Mouse (Mus musculus) embryonic facial prominence, embryonic 13.5 days (tissue): ENCODE measurements at regions not wholly inside any gene's neighbourhood (a gene's known extent, or its start where the extent isn't known, plus 50 kb on each side); places are given as distances from the start of the nearest gene placed in this dataset.
"Not testable (repeated sequence)": the region's sequence is repeated elsewhere in the genome, so short reads cannot be mapped to it uniquely, and the experiment has no call there.

ENCODE experiments used
- ATAC-seq: fragments of 200-750 bp; cut with Nextera tagmentation; 2 replicates; pipeline ENCODE4 v1.8.0; 2017; ENCODE audit warnings: low read depth; ENCODE audit not compliant: insufficient number of reproducible peaks, insufficient read depth, low FRiP score, low TSS enrichment
- H3K27ac ChIP-seq: fragments of 300-500 bp; sonication (generic); 2 replicates; pipeline ENCODE4 v1.5.1; 2015; ENCODE audit warnings: moderate library complexity, mild to moderate bottlenecking, inconsistent platforms
- H3K27me3 ChIP-seq: fragments of 300-500 bp; sonication (generic); 2 replicates; pipeline ENCODE4 v1.6.1; 2015; ENCODE audit warnings: mild to moderate bottlenecking, inconsistent platforms
- H3K36me3 ChIP-seq: fragments of 300-500 bp; sonication (generic); 2 replicates; pipeline ENCODE4 v1.6.1; 2015; ENCODE audit warnings: mild to moderate bottlenecking, inconsistent platforms
- H3K4me1 ChIP-seq: fragments of 300-500 bp; sonication (generic); 2 replicates; pipeline ENCODE4 v1.6.1; 2015; ENCODE audit warnings: inconsistent platforms
- H3K4me2 ChIP-seq: fragments of 300-500 bp; sonication (generic); 2 replicates; pipeline ENCODE4 v1.6.1; 2015; ENCODE audit warnings: moderate library complexity, mild to moderate bottlenecking, inconsistent platforms
- H3K4me3 ChIP-seq: fragments of 300-500 bp; sonication (generic); 2 replicates; pipeline ENCODE4 v1.5.1; 2015; ENCODE audit warnings: mild to moderate bottlenecking, inconsistent platforms
- H3K9ac ChIP-seq: fragments of 300-500 bp; sonication (generic); 2 replicates; pipeline ENCODE4 v1.6.1; 2015; ENCODE audit warnings: mild to moderate bottlenecking, inconsistent platforms
- H3K9me3 ChIP-seq: fragments of 300-500 bp; sonication (generic); 2 replicates; pipeline ENCODE4 v1.6.1; 2016; ENCODE audit warnings: inconsistent platforms
- WGBS: fragments of 180-500 bp; shearing (Covaris S2); methylation state at CpG from one replicate; pipeline ENCODE4 v1.1.7; 2015; ENCODE audit warnings: mixed read lengths; 5-methylcytosine and 5-hydroxymethylcytosine counted together

DNA sequence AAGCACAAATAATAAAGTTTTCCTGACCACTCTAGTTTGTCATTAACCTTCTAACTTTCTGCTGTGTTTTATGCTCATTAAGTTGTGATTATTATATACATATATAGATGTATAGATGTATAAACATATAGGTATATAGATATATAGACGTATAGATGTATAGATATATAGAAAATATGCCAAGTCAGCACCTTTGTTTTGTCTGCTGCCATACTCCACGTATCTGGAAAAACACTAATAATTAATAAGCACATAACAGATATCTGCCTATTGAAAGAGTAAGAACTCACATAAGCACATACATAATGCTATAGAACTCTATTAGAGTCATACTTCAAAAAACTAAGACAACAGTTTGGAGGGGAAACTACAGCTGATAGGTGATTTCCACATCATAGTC is 161.3 kb upstream of the Gap43 start:
- Histone ChIP-seq H3K9me3 (no peaks in the 10 kb centered on the region), H3K36me3 (no peaks in the 10 kb centered on the region), H3K4me2 (no peak overlapping the region), H3K9ac (no peak overlapping the region), H3K27me3 (no peaks in the 10 kb centered on the region), H3K4me1 (no peaks in the 10 kb centered on the region), H3K27ac (no peak overlapping the region), H3K4me3 (no peak overlapping the region)
- no peak for ATAC-seq
- WGBS, result 89% methylated on average over 2 of the region's 2 CpGs

GRCm38 (mm10) chr16:42501109-42501508 is 160.7 kb upstream of the Gap43 start:
- not testable (repeated sequence) for H3K4me1 ChIP-seq, H3K27ac ChIP-seq, H3K9ac ChIP-seq, H3K9me3 ChIP-seq, H3K27me3 ChIP-seq, H3K36me3 ChIP-seq, ATAC-seq, H3K4me3 ChIP-seq, H3K4me2 ChIP-seq
- WGBS, result 38% methylated on average over 3 of the region's 3 CpGs

GRCm38 (mm10) chr16:42499514-42499913 is 159.1 kb upstream of the Gap43 start:
- H3K9ac ChIP-seq, result no peak overlapping the region
- WGBS, result 93% methylated on average over 6 of the region's 6 CpGs

DNA sequence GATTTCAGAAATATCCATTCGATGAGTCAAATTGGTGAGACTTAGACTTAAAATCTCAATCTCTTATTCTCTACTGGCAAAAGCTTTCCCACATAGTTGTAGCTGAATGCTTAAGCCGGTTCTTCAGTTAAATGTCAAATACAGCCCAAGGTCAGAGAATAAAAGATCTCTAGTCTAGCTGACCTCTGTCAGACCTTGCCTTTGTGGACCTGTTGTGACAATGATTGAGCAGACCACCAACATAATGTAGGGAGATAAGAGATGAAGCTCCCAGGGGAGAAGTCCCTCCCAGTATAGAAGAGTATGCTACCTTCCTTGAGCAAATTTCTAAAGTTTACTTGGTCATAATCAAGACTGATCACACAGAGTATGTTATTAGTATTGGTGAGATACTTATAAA is 157.9 kb upstream of the Gap43 start:
- Histone ChIP-seq H3K9me3 (no peaks in the 10 kb centered on the region), H3K36me3 (no peaks in the 10 kb centered on the region), H3K27ac (no peak overlapping the region), H3K4me1 (no peaks in the 10 kb centered on the region), H3K4me2 (no peak overlapping the region), H3K9ac (no peak overlapping the region), H3K27me3 (no peaks in the 10 kb centered on the region), H3K4me3 (no peak overlapping the region)
- no peak for ATAC-seq
- WGBS, result 82% methylated on average over 2 of the region's 2 CpGs

More at GRCm38 (mm10) chr16:42499514-42499913, 159.1 kb upstream of the Gap43 start:
- Histone ChIP-seq H3K36me3 (no peaks in the 10 kb centered on the region), H3K27ac (no peak overlapping the region), H3K9me3 (no peaks in the 10 kb centered on the region), H3K27me3 (no peaks in the 10 kb centered on the region), H3K4me1 (no peaks in the 10 kb centered on the region), H3K4me2 (no peak overlapping the region), H3K4me3 (no peak overlapping the region)
- ATAC-seq, result no peak

DNA sequence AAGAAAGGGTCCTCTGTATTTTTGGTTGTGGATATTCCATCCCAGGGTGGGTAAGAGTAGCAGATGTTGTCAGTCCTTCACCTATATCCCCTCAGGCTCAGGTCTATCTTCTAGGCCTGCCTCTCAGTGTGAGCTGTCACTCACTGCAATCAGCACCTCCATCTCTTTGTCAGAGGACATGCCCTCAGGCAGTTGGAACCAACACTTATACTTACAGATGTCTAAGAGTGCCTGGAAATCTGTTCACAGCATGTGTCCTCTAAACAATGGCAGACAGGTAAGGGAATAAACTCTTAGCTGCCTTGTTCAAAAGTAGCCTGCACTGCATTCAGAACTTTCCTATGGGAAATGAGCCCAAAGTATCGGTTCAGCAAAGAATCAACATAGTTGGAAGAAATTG is 153.1 kb upstream of the Gap43 start:
- Histone ChIP-seq H3K9me3 (no peaks in the 10 kb centered on the region), H3K27me3 (no peaks in the 10 kb centered on the region), H3K27ac (no peak overlapping the region), H3K9ac (no peak overlapping the region), H3K36me3 (no peaks in the 10 kb centered on the region), H3K4me3 (no peak overlapping the region), H3K4me2 (no peak overlapping the region), H3K4me1 (no peaks in the 10 kb centered on the region)
- WGBS, result 64% methylated on average over 1 of the region's 1 CpGs
- no peak for ATAC-seq

GRCm38 (mm10) chr16:42488745-42489144 is 148.3 kb upstream of the Gap43 start:
- Histone ChIP-seq H3K9ac (no peak overlapping the region), H3K4me2 (no peak overlapping the region), H3K4me3 (no peak overlapping the region), H3K27me3 (no peaks in the 10 kb centered on the region), H3K4me1 (no peaks in the 10 kb centered on the region), H3K36me3 (no peaks in the 10 kb centered on the region), H3K9me3 (no peaks in the 10 kb centered on the region), H3K27ac (no peak overlapping the region)
- WGBS, result 47% methylated on average over 4 of the region's 4 CpGs
- ATAC-seq, result no peak

DNA sequence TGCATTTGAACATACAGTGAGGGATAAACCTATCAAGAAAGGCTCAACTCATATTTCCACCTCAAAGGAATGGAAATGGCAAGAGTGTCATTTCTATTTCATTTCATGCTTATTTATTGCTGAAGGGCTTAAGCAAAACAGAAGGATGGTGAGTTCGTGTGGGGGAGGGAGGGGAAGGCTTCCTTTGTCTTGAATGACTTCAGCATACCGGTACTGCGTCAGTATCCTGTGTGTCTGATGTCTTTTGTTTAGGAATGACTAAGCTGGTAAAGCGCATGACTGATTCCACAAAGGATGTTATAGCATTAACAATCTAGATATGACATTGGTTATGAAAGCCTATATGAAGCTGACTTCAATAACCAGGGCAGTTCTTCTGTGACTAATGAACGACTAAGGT is 139.5 kb upstream of the Gap43 start:
- H3K27me3 ChIP-seq, result no peaks in the 10 kb centered on the region
- H3K4me1 ChIP-seq, result no peaks in the 10 kb centered on the region
- no peak overlapping the region for H3K9ac ChIP-seq
- no peak overlapping the region for H3K4me3 ChIP-seq
- H3K27ac ChIP-seq, result no peak overlapping the region
- 57% methylated on average over 5 of the region's 5 CpGs for WGBS
- no peak for ATAC-seq
- H3K36me3 ChIP-seq, result no peaks in the 10 kb centered on the region
- H3K9me3 ChIP-seq, result 0 out of 2 replicates have a peak, but pooled peaks cover 5% of the 10 kb centered on the region
- H3K4me2 ChIP-seq, result no peak overlapping the region

DNA sequence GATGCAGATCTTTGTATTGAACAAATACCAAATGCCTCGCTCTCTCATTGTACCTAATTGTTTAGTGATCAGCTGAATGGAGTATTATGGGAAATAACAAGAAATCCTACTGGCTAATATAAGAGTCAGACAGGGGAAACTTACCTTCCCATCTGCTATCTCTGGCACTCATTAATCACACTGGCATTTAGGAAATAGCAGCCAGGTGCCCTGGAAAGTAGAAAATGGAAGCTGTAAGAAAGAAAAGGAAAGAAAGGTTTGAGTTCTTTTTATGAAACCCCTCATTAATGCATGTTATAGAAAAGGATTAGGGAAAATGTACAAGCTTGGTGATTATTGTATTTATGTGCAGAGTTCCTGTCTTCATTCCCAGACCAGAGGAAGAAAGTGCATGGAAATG is 126.5 kb upstream of the Gap43 start:
- H3K27ac ChIP-seq, result no peak overlapping the region
- WGBS, result 82% methylated on average over 1 of the region's 1 CpGs
- no peaks in the 10 kb centered on the region for H3K36me3 ChIP-seq
- H3K27me3 ChIP-seq, result no peaks in the 10 kb centered on the region
- ATAC-seq, result no peak
- H3K4me3 ChIP-seq, result no peak overlapping the region
- H3K4me2 ChIP-seq, result no peak overlapping the region
- H3K9ac ChIP-seq, result no peak overlapping the region
- no peaks in the 10 kb centered on the region for H3K4me1 ChIP-seq
- H3K9me3 ChIP-seq, result no peaks in the 10 kb centered on the region

DNA sequence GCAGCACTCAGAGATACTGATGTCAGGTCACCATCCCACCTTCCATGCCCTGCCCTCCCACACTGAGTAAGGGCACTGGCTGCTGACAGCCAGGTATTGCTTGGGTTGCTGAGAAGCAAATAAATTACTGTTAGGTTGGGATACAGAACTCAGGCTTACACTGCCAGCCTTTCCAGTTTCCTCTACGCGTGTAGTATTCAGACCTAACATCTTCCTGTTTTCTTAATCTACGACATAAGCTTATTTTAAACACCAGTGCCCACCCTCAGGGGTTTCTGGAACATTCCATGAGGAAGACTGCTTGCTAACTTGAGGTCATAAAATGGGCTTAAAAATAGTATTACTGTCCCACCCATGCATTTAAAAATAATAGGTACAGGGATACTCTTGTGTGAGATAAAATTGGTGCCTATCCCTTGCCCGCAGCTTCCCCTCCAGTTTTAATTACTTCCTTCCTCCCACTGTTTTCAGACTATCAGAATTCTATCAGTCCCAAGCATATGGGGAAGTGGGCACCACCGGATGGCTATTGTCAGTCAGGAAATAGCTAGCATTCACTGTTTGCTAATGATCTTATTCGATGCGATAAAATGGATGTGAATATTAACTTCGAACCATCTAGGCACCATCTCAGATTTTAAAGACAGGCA is 116.0 kb upstream of the Gap43 start:
- H3K9me3 ChIP-seq, result no peaks in the 10 kb centered on the region

DNA sequence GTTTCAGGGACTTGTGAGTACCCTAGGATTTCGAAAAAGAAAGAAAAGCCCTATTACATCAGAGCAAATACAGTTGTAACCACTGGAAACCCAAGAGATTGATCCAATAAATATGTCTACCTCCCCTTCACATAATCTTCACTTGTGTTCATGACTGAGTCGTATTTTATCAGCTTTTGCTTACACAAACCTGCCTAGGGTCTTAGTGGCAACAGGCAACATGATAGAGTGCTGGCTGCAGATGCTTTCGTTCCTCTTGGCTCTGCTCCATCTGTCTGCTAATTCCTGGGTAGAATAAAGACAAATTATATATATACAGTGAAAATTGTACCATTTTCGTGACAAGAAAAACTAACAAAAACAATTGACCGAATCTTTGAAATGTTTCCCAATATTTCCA is 112.9 kb upstream of the Gap43 start:
- H3K36me3 ChIP-seq, result no peaks in the 10 kb centered on the region
- no peak overlapping the region for H3K27ac ChIP-seq
- 76% methylated on average over 5 of the region's 5 CpGs for WGBS
- no peaks in the 10 kb centered on the region for H3K27me3 ChIP-seq
- H3K9ac ChIP-seq, result no peak overlapping the region
- H3K4me3 ChIP-seq, result no peak overlapping the region
- H3K9me3 ChIP-seq, result no peaks in the 10 kb centered on the region; the same call in 1 of the 2 replicates
- H3K4me1 ChIP-seq, result no peaks in the 10 kb centered on the region
- no peak for ATAC-seq
- H3K4me2 ChIP-seq, result no peak overlapping the region

More for the DNA sequence above, 116.0 kb upstream of the Gap43 start:
- WGBS, result 74% methylated on average over 8 of the region's 8 CpGs
- Histone ChIP-seq H3K4me3 (no peak overlapping the region), H3K4me2 (no peak overlapping the region), H3K4me1 (no peaks in the 10 kb centered on the region), H3K36me3 (no peaks in the 10 kb centered on the region), H3K9ac (no peak overlapping the region), H3K27ac (no peak overlapping the region), H3K27me3 (no peaks in the 10 kb centered on the region)
- ATAC-seq, result no peak

DNA sequence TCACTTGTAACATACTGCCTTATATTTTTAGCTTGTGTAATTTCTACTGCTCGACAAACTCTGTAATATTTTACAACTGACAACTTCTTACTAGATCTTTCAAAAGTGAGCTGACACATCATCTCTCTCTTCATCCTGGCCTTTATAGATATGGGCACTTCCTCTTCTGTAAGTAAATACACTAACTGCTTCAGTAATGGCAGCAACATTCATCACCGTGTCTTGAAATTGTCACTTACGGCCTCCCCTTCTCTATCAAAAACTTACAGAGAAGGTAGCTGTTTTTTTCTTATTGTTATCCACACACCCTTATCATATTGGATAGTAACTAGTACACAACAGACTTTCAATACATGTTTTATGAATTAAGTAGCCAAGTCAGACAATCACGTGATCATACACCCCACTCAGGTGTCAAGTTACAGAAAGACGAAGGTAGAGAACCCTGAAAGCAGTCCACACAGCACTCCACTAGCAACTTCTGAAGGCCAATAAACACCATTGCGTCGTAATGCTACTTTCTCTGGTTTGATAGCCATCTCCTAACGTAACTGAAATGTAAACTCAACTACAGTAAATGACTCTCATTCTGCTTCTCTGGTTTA is 109.5 kb upstream of the Gap43 start:
- ATAC-seq, result no peak
- 71% methylated on average over 8 of the region's 8 CpGs for WGBS
- peaks cover 4% of the 10 kb centered on the region for H3K4me1 ChIP-seq
- H3K9ac ChIP-seq, result no peak overlapping the region
- no peak overlapping the region for H3K4me3 ChIP-seq
- H3K27ac ChIP-seq, result no peak overlapping the region
- H3K4me2 ChIP-seq, result no peak overlapping the region
- no peaks in the 10 kb centered on the region for H3K36me3 ChIP-seq
- no peaks in the 10 kb centered on the region; the same call in 1 of the 2 replicates for H3K9me3 ChIP-seq
- H3K27me3 ChIP-seq, result no peaks in the 10 kb centered on the region

DNA sequence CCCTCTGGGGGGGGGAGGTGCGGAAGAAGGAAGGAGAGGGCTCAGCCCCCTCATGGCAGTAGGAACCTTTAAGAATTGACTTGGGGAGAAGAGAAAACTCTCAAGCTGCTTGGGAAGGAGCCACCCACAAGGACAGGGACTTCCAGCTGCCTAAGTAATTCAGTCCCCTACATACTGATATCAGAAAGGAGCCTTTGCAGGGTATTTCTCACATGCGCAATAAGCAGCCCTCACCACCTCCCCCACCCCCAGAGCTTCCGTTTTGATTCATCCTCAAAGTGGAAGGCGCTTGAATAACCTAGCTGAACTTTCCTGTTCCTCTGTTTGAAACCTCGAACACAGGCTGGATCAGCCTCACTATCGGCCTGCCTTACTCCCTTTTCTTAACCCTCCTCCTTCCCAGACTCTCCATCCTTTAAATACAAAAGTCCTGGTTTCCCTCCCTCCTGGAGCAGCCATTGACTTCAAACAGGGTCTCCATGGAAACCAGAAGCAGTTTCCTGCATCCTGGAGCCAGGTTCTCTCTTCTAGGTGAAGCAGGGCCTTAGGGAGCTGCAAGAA is 104.5 kb upstream of the Gap43 start:
- Histone ChIP-seq H3K4me3 (peak overlapping the region; percentile 23; the same call in 1 of the 2 replicates), H3K27me3 (no peaks in the 10 kb centered on the region), H3K9ac (no peak overlapping the region), H3K4me2 (peak overlapping the region; percentile 52), H3K36me3 (no peaks in the 10 kb centered on the region), H3K27ac (no peak overlapping the region; the same call in 1 of the 2 replicates), H3K4me1 (peaks cover 11% of the 10 kb centered on the region), H3K9me3 (no peaks in the 10 kb centered on the region; the same call in 1 of the 2 replicates)
- peak; percentile 20; the same call in 1 of the 2 replicates for ATAC-seq
- 18% methylated on average over 6 of the region's 6 CpGs for WGBS
